ENCODE assay signal across 22 mouse cellular contexts in the genomic region with DNA sequence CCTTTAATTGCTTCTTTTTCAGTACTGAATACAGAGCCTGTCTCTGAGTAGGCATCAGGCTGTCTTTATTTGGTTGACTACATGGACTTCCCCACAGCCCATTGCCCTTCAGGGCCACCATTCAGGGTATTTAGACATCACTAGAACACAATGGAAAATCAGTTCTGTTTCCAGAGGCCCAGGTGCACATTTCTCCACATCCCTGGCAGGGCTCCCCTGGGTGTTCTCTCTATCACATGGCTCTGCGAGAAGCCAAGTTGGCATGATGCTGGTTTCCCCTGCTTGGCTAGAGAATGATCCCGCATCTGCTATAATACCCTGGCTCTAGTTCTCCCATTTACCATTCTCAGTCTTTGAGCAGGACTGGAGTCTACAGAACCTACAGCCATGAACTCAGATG. TPM values are rescaled to one million over a fixed set of nuclear protein-coding genes. Genes with fewer than 3 reads are reported as not detected.
DNase-seq lines count a peak whose midpoint lies in the region; TF ChIP-seq lines count a peak whose summit lies in the region.
"Had no signal": no experiment of that assay in that cellular context is flagged by ENCODE, and none has a peak within 500 bp of the region (broad histone marks: within the 10 kb centered on the region; RNA-seq: fewer than 3 reads in every experiment).

No protein-coding gene starts in this region.

- TF ChIP-seq CTCF in heart, adult 2 months (IDR thresholded peaks at IDR 0.05), result no peak

- H3K36me3 ChIP-seq in heart, adult 2 months (ENCODE audit: control insufficient read depth, insufficient read depth, low read length), result peaks cover under 1% of the 10 kb centered on the region; the same call in 1 of the 2 replicates
- H3K36me3 ChIP-seq: embryonic facial prominence, embryonic 13.5 days; embryonic facial prominence, embryonic 15.5 days; forebrain, embryonic 10.5 days; forebrain, embryonic 12.5 days had no signal

- H3K9ac ChIP-seq in heart, adult 2 months (ENCODE audit: low read depth, low read length), result no peak overlapping the region
- H3K9ac ChIP-seq: embryonic facial prominence, embryonic 13.5 days; embryonic facial prominence, embryonic 15.5 days; forebrain, embryonic 12.5 days had no signal

- peak; percentile 72 for DNase-seq in heart, adult 11 months
- no peak for DNase-seq in heart, adult 2 months
- peak; percentile 56 for DNase-seq in left cerebral cortex, postnatal 4 days
- no peak for DNase-seq in left cerebral cortex, adult 8-10 months (ENCODE audit: low spot score in 2 of 2)
- DNase-seq in testis, postnatal 10 days (ENCODE audit: low spot score), result peak; percentile 19
- DNase-seq in testis, postnatal 14 days (ENCODE audit: low spot score), result no peak
- DNase-seq in adrenal gland, adult 8-10 months, result no peak
- DNase-seq: adrenal gland, postnatal 10 days; adrenal gland, postnatal 25 days; cerebellum, adult 11 months; cerebellum, adult 2 months; cerebellum, adult 9-10 months; cerebellum, postnatal 36 days; embryo, embryonic 11 days had no signal

- H3K27me3 ChIP-seq in heart, adult 2 months (ENCODE audit: control insufficient read depth, insufficient read depth, low read length), result no peaks in the 10 kb centered on the region
- H3K27me3 ChIP-seq: embryonic facial prominence, embryonic 13.5 days; embryonic facial prominence, embryonic 15.5 days; forebrain, embryonic 12.5 days; Patski had no signal

- intact Hi-C loops in heart, adult 2 months (cut with DNase I), result no loop called here
- intact Hi-C loops in left cerebral cortex, postnatal 4 days (cut with DNase I), result no loop called here

- no peaks in the 10 kb centered on the region for H3K4me1 ChIP-seq in heart, adult 2 months (ENCODE audit: control insufficient read depth, insufficient read depth, low read length)
- H3K4me1 ChIP-seq: forebrain, embryonic 12.5 days had no signal

- TF ChIP-seq EP300 in heart, adult 2 months (IDR thresholded peaks at IDR 0.05; ENCODE audit: insufficient read depth, low read depth, low read length), result no peak

- TF ChIP-seq POLR2A in heart, adult 2 months (IDR thresholded peaks at IDR 0.05; ENCODE audit: insufficient read depth, low read depth, low read length), result no peak

- H3K79me2 ChIP-seq in heart, adult 2 months (replicated peaks; ENCODE audit: control insufficient read depth, insufficient read depth, low read length), result no peaks in the 10 kb centered on the region

- H3K27ac ChIP-seq in heart, adult 2 months, result no peak overlapping the region
- H3K27ac ChIP-seq: embryonic facial prominence, embryonic 13.5 days; embryonic facial prominence, embryonic 15.5 days; forebrain, embryonic 10.5 days; forebrain, embryonic 12.5 days had no signal

- no peak overlapping the region for H3K4me3 ChIP-seq in heart, adult 2 months
- H3K4me3 ChIP-seq: embryonic facial prominence, embryonic 13.5 days; embryonic facial prominence, embryonic 15.5 days; erythroblast, embryonic 14.5 days; forebrain, embryonic 10.5 days; forebrain, embryonic 12.5 days had no signal

- WGBS in heart, adult 2 months, result 76% methylated on average over 2 of the region's 2 CpGs

RNA-seq across cellular contexts. Expression of gene St8sia2, which starts 57.3 kb away (rescaled TPM):
- total RNA-seq in heart, adult 2 months (2021), result under 1 TPM; 0.11 to 0.44 TPM
- polyA plus RNA-seq in heart, adult 2 months (2012; rRNA removed), result 0.37 and 0.38 TPM in 2 replicates
- total RNA-seq in left cerebral cortex, postnatal 4 days (2021), result 100 to 1,000 TPM; 135 TPM
- 1 to 10 TPM; 1.6 to 2.4 (median 2.2) TPM for total RNA-seq in left cerebral cortex, adult 8-10 months (2022)
- total RNA-seq in adrenal gland, adult 8-10 months (2022), result 1 to 10 TPM in 2 of 4 experiments, under 1 TPM in 2; 0.49 to 1.1 (median 0.83) TPM
- total RNA-seq: MEL had no signal
- polyA plus RNA-seq: activated CD4-positive, CD25-positive, alpha-beta regulatory T cell, adult 4 months; erythroblast, embryonic 14.5 days had no signal

Comparison
In these comparisons a context has a peak if more than half of its experiments do, and no peak if none do; other contexts are left out.
1. DNase-seq: peak in heart, adult 11 months (single experiment), left cerebral cortex, postnatal 4 days (single experiment) and testis, postnatal 10 days (single experiment); none in heart, adult 2 months (0 of 2), left cerebral cortex, adult 8-10 months (0 of 2), testis, postnatal 14 days (single experiment) and adrenal gland, adult 8-10 months (single experiment).
2. RNA of gene St8sia2, which starts 57.3 kb away (total RNA-seq): 135 TPM in left cerebral cortex, postnatal 4 days; 1.6 to 2.4 TPM in left cerebral cortex, adult 8-10 months, 0.49 to 1.1 TPM in adrenal gland, adult 8-10 months and 0.11 to 0.44 TPM in heart, adult 2 months; every median in the first group is over 10 times any median in the second.